Mouse (Mus musculus): ENCODE measurements around the gene Magi1. TPM values are rescaled to one million over a fixed set of nuclear protein-coding genes. Genes with fewer than 3 reads are reported as not detected.

Gene Magi1
- polyA plus RNA-seq, 1 experiment from 2014 or later = 39.1 TPM

DNA sequence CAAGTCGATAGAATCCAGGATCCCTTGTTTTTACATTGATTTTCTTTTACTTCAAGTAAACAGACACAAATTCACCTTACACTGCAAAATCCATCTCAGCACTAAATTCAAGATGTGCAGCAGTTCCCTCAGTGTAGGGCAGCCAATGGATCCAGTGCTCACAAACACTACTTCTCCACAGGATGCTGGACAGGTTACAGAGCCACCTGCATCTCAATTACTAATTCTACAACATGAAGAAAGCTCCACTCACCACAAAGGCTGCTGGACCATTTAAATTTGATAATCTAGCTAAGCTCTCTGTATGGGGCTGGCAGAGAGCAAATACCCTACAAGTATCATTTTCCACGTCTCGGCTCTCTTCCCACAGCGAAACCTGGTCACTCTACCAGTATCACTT lies 445.3 kb downstream of the Magi1 start:
- H3K27ac ChIP-seq = no peak overlapping the region
- H3K27me3 ChIP-seq = no peaks in the 10 kb centered on the region
- WGBS = 82% methylated on average over 4 of the region's 4 CpGs
- peaks cover 48% of the 10 kb centered on the region for H3K4me1 ChIP-seq
- H3K4me3 ChIP-seq = no peak overlapping the region
- no peak overlapping the region for H3K4me2 ChIP-seq
- H3K36me3 ChIP-seq (ENCODE audit: poor library complexity, severe bottlenecking) = no peaks in the 10 kb centered on the region
- no peak overlapping the region for H3K9ac ChIP-seq
- no peaks in the 10 kb centered on the region for H3K9me3 ChIP-seq (replicated peaks)
- no peak for ATAC-seq

DNA sequence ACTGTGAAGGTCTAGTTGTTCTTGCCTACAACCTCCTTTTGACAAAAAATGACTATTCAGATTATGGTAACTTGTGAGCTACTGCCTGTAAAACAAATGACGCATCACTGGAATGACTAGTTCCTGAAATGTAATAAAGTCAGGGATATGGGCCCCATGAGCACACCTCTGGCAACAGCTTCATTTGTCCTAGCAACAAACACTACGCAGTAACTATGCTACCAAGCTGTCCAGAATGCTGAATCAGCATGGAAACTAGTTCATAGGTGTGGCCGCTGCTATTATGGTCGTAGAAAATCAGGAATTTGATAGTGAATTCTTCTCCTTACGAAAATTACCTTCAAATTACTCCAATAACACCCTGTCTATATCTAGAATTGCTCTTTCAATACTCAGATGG lies 447.1 kb downstream of the Magi1 start:
- Histone ChIP-seq H3K36me3 (ENCODE audit: poor library complexity, severe bottlenecking) (no peaks in the 10 kb centered on the region), H3K27me3 (no peaks in the 10 kb centered on the region), H3K9ac (no peak overlapping the region), H3K4me3 (no peak overlapping the region), H3K4me2 (no peak overlapping the region), H3K9me3 (replicated peaks) (no peaks in the 10 kb centered on the region), H3K27ac (no peak overlapping the region), H3K4me1 (peaks cover 52% of the 10 kb centered on the region)
- 94% methylated on average over 5 of the region's 5 CpGs for WGBS
- ATAC-seq = no peak

DNA sequence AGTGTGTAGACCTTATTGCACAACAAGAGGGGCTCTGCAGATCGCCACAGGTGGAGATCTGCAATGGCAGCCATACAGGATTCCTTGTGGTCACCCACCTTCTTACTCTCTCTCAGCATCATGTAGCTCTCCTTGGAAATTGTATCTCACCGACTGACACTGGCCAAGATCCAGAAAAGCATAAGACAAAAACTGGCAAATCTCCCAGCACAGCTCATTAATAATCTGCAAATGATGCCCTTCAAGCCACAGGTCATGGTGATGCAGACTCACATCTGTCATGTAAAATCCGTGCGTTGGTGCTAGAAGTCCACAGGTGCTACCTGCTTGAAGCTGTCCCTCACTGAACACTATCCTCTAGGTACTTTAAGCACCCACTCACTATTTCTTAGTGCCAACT lies 448.5 kb downstream of the Magi1 start:
- WGBS = 69% methylated on average over 4 of the region's 4 CpGs
- Histone ChIP-seq H3K4me3 (no peak overlapping the region), H3K36me3 (ENCODE audit: poor library complexity, severe bottlenecking) (no peaks in the 10 kb centered on the region), H3K4me2 (no peak overlapping the region), H3K27me3 (no peaks in the 10 kb centered on the region), H3K27ac (no peak overlapping the region), H3K9ac (no peak overlapping the region), H3K4me1 (peaks cover 55% of the 10 kb centered on the region), H3K9me3 (replicated peaks) (no peaks in the 10 kb centered on the region)
- 0 out of 2 replicates have a peak, but pooled peaks have one; percentile 16 for ATAC-seq

DNA sequence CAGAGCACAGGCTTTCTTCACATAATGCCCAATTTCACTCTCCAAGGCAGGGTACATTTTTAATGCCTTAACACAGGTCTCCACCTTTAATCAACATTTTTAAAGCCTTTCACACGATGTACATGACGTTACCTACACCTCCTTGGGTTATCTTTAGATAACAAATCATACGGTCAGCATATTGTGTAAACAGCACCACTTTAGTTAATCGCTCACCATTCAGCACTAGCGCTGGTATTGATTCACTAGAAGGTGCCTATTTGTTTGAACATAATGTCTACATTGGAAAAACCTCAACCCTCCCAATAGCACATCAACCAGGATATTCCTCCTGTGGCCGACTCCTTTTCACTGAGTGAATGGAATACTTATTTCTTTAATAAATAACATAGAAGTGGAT lies 455.5 kb downstream of the Magi1 start:
- Histone ChIP-seq H3K4me3 (no peak overlapping the region), H3K36me3 (ENCODE audit: poor library complexity, severe bottlenecking) (no peaks in the 10 kb centered on the region), H3K27me3 (no peaks in the 10 kb centered on the region), H3K9ac (no peak overlapping the region), H3K9me3 (replicated peaks) (no peaks in the 10 kb centered on the region), H3K4me2 (no peak overlapping the region), H3K27ac (no peak overlapping the region), H3K4me1 (peaks cover 37% of the 10 kb centered on the region)
- WGBS = 71% methylated on average over 6 of the region's 6 CpGs
- ATAC-seq = no peak

DNA sequence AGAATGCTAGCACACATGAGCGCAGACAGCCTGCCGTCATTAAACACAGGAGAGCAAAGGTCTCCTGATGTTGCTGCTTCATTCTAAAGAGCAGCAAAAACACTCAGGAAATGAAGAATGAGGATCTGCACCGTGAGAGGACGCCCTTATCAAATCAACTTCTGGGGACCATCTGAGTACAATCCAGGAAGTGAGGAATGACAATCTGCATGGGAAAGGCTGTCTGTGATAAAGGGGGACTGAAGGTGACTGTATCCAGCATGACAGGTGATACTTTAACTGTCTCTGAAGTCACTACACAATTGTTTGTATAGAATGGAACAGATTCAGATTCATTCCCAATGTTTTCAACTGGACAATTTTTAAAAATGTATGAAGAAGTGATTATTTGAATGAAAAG lies 456.8 kb downstream of the Magi1 start:
- Histone ChIP-seq H3K9me3 (replicated peaks) (no peaks in the 10 kb centered on the region), H3K9ac (no peak overlapping the region), H3K4me2 (no peak overlapping the region), H3K4me3 (no peak overlapping the region), H3K27me3 (no peaks in the 10 kb centered on the region), H3K4me1 (peaks cover 40% of the 10 kb centered on the region), H3K36me3 (ENCODE audit: poor library complexity, severe bottlenecking) (no peaks in the 10 kb centered on the region), H3K27ac (no peak overlapping the region)
- no peak for ATAC-seq
- WGBS = 79% methylated on average over 4 of the region's 4 CpGs

DNA sequence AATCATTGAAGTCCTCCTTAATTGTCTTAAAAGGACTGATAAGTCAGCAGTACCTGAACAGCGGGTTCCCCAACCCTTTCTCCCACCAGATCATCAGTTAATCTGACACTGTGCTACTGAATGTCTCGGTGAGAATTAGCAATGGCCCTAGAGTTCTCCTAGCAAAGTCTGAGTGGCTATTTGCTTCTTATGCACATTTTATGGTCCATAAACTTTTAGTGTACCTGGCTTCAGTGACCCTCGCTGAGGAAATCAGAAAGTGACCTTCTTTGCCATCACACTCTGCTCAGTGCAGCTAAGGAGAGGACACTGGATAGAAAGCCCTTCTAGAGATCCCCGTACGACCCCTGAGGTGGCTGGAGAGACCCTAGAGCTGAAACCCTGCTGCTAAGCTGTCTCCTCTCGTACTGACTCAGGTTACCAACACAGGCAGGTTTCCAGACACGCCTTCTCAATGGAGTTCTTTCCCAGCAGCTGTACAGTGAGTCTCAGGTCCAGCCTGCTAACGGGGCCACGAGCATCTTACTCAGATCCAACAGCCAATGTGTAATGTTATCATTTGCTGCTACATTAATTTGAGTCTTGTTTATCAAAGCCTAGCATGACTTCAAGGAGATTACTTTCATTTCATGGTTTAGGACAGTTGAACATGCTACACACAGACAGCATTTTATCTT lies 461.4 kb downstream of the Magi1 start:
- no peaks in the 10 kb centered on the region for H3K27me3 ChIP-seq
- H3K36me3 ChIP-seq (ENCODE audit: poor library complexity, severe bottlenecking) = no peaks in the 10 kb centered on the region
- no peak overlapping the region for H3K4me3 ChIP-seq
- H3K4me2 ChIP-seq = no peak overlapping the region
- 77% methylated on average over 9 of the region's 9 CpGs for WGBS
- H3K9ac ChIP-seq = no peak overlapping the region
- peak overlapping the region; percentile 88 for H3K27ac ChIP-seq
- H3K4me1 ChIP-seq = peaks cover 67% of the 10 kb centered on the region
- ATAC-seq = no peak
- no peaks in the 10 kb centered on the region for H3K9me3 ChIP-seq (replicated peaks)

DNA sequence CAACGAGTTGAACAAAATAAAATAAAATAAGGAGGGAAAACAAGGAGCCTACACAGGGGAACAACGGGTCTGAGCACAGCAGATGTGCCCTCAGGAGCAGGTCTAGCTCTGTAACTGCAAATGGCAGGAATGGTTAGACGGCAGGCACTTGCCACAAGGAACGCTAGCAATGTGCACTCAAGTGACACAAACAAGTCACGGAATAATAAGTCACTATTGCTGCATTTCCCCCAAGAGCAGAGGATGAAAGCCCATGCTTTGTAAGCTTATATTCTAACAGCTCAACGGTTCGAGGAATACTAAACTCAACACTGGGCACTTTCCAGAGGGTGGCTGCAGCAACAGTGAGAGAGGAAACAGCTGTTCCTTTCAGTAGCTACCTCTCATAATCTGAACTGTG lies 462.2 kb downstream of the Magi1 start:
- Histone ChIP-seq H3K4me1 (peaks cover 68% of the 10 kb centered on the region), H3K4me2 (peak overlapping the region; percentile 7; the same call in 1 of the 2 replicates), H3K4me3 (no peak overlapping the region), H3K27ac (peak overlapping the region; percentile 88), H3K27me3 (no peaks in the 10 kb centered on the region), H3K9me3 (replicated peaks) (no peaks in the 10 kb centered on the region), H3K9ac (0 out of 2 replicates have a peak overlapping the region, but pooled peaks have one; percentile 34), H3K36me3 (ENCODE audit: poor library complexity, severe bottlenecking) (no peaks in the 10 kb centered on the region)
- ATAC-seq = 0 out of 2 replicates have a peak, but pooled peaks have one; percentile 34
- WGBS = 16% methylated on average over 7 of the region's 7 CpGs

DNA sequence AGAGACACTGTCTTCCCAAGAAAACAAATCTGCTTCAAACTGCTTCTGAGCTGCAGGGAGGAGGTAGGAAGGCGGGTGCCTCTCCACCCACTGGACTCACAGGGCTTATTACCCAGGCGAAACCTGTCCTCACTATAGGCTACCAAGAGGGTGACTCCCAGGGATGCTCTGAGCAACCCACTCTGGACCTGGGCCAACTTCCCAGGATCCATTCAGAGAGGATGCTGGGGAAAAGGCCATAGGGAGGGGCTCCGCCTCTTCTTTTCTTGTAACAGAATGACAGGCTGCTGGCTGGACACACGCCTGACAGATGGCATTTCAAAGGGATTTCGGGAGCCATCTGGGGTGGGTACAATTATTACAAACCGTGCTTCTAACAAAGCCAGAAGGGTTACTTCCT lies 463.8 kb downstream of the Magi1 start:
- Histone ChIP-seq H3K9me3 (replicated peaks) (no peaks in the 10 kb centered on the region), H3K4me1 (peaks cover 75% of the 10 kb centered on the region), H3K36me3 (ENCODE audit: poor library complexity, severe bottlenecking) (no peaks in the 10 kb centered on the region), H3K4me2 (peak overlapping the region; percentile 45), H3K27me3 (no peaks in the 10 kb centered on the region), H3K4me3 (no peak overlapping the region), H3K27ac (peak overlapping the region; percentile 88), H3K9ac (no peak overlapping the region)
- ATAC-seq = peak; percentile 96
- WGBS = under 1% methylated on average over 6 of the region's 6 CpGs

DNA sequence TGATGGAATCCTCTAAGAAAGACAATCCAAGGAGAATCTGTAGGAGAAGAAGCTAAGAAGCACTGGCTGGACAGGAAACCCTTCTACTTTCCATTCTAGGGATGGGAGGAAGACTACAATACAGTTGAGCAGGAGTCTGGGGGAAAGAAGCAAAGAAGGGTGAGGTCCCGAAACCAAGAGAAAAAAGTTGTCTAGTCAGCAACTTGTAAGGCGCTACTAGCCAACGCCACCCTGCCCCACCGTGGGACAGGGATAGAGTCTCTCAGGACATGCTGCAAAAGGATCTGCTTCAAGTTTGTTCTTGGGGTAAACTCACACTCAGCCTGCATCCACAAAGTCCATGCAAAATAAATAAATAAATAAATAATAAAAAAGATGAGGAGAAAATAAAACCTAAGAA lies 464.4 kb downstream of the Magi1 start:
- no peak overlapping the region for H3K4me3 ChIP-seq
- H3K27ac ChIP-seq = peak overlapping the region; percentile 88
- H3K36me3 ChIP-seq (ENCODE audit: poor library complexity, severe bottlenecking) = peaks cover 2% of the 10 kb centered on the region; the same call in 1 of the 2 replicates
- no peaks in the 10 kb centered on the region for H3K9me3 ChIP-seq (replicated peaks)
- no peaks in the 10 kb centered on the region for H3K27me3 ChIP-seq
- H3K4me1 ChIP-seq = peaks cover 72% of the 10 kb centered on the region
- ATAC-seq = no peak
- no peak overlapping the region for H3K9ac ChIP-seq
- peak overlapping the region; percentile 45; the same call in 1 of the 2 replicates for H3K4me2 ChIP-seq
- WGBS = 87% methylated on average over 4 of the region's 4 CpGs

DNA sequence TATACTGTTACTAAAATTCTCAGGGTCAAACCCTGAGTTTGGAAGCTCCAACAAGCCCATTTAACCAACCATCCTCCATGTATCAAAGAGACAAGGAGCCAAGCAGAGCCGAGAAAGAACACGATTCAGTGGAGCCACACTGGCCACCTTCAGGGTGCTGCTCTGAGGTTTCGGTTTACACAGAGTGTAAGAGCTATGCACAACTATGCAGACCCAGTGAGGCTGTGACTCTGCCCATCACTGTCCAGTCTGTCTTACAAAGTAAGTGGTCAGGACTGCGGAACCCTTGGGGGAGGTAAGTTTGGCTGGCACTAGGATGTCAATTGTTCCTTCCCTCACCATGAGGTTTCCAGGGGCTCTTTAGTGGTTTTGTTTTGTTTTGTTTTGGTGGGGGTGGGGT lies 465.2 kb downstream of the Magi1 start:
- peaks cover 72% of the 10 kb centered on the region for H3K4me1 ChIP-seq
- no peaks in the 10 kb centered on the region for H3K9me3 ChIP-seq (replicated peaks)
- 71% methylated on average over 4 of the region's 4 CpGs for WGBS
- H3K36me3 ChIP-seq (ENCODE audit: poor library complexity, severe bottlenecking) = peaks cover 8% of the 10 kb centered on the region; the same call in 1 of the 2 replicates
- H3K9ac ChIP-seq = no peak overlapping the region
- H3K4me3 ChIP-seq = no peak overlapping the region
- H3K27ac ChIP-seq = no peak overlapping the region
- no peak for ATAC-seq
- H3K27me3 ChIP-seq = no peaks in the 10 kb centered on the region
- no peak overlapping the region for H3K4me2 ChIP-seq

DNA sequence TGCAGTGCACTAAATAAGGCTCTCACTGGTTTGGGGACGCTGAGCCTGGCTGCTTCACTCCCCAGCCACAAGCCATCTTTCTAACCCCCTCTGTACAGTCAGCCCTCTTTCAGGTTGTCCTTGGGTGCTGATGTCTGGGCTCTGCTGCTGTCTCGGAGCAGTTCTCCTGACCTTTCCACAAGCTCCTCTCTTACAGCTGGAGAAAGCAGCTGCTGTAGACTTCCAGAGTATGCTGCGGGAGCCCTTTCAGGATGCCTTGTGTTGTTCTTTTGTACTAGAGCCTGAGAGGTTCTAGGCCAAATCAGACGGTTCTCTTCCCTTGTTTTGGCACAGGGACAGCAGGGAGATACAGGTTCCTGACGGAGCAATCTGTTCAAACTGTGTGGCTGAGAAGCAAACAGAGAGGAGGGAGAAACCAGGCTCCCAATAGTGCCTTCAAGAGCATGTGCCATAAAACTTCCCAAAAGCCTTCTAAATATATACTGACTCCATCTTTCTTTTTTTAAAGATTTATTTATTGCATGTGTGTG lies 478.2 kb downstream of the Magi1 start:
- Histone ChIP-seq H3K27me3 (no peaks in the 10 kb centered on the region), H3K27ac (0 out of 2 replicates have a peak overlapping the region, but pooled peaks have one; percentile 51), H3K4me3 (no peak overlapping the region), H3K4me2 (no peak overlapping the region), H3K9ac (no peak overlapping the region), H3K36me3 (ENCODE audit: poor library complexity, severe bottlenecking) (0 out of 2 replicates have a peak, but pooled peaks cover 6% of the 10 kb centered on the region), H3K9me3 (replicated peaks) (no peaks in the 10 kb centered on the region), H3K4me1 (peaks cover 34% of the 10 kb centered on the region)
- ATAC-seq = no peak
- 69% methylated on average over 5 of the region's 5 CpGs for WGBS

DNA sequence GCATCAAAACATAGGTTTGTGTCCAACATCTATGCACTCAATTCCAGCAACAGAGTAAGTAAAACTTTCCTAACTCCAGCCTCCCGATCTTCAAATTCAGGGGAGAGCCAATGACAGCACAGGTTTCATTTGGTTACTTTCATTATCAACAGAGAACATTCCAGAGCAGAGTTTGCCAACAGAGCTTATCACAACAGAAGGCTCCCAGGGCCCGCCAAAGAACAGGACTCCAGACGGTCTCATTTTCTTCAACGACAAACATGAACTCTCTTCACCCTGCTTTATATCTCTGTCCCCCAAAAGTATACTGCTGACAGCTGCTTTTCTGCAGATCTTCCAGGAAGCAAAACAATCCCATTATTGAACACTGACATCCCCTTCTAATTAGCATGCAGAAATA lies 481.3 kb downstream of the Magi1 start:
- Histone ChIP-seq H3K9ac (no peak overlapping the region), H3K4me3 (no peak overlapping the region), H3K4me2 (no peak overlapping the region), H3K4me1 (peaks cover 32% of the 10 kb centered on the region), H3K36me3 (ENCODE audit: poor library complexity, severe bottlenecking) (0 out of 2 replicates have a peak, but pooled peaks cover 6% of the 10 kb centered on the region), H3K9me3 (replicated peaks) (no peaks in the 10 kb centered on the region), H3K27ac (no peak overlapping the region), H3K27me3 (no peaks in the 10 kb centered on the region)
- 49% methylated on average over 4 of the region's 4 CpGs for WGBS
- ATAC-seq = no peak

All from forebrain, embryonic 13.5 days (tissue).